7 mouse cellular contexts compared by ENCODE assay signal in genomic region chr2:167989310-167989709, GRCm38 (mm10). TPM values are rescaled to one million over a fixed set of nuclear protein-coding genes. Genes with fewer than 3 reads are reported as not detected.
DNase-seq lines count a peak whose midpoint lies in the region; ATAC-seq and TF ChIP-seq lines count a peak whose summit lies in the region.

No protein-coding gene starts in this region.

- peak; percentile 82 for DNase-seq in left cerebral cortex, postnatal 4 days
- DNase-seq in left cerebral cortex, adult 11 months (ENCODE audit: low spot score), result no peak
- peak; percentile 22 for DNase-seq in ZHBTc4 (ENCODE audit: low read depth, low spot score)
- peak; percentile 70 to 71 for DNase-seq in heart, postnatal 14 days
- peak; percentile 63 for DNase-seq in midbrain, embryonic 14.5 days
- no peak for DNase-seq in left cerebral cortex, adult 9 months (ENCODE audit: low spot score in 2 of 2)
- no peak for DNase-seq in left cerebral cortex, adult 2 months (ENCODE audit: extremely low spot score in 1 of 2, low spot score in 2 of 2)

- no peak overlapping the region for H3K4me3 ChIP-seq in midbrain, embryonic 14.5 days (replicated peaks; ENCODE audit: low read depth, low read length)
- H3K4me3 ChIP-seq in left cerebral cortex, adult 2 months, result no peak overlapping the region

- no peak overlapping the region for H3K9ac ChIP-seq in midbrain, embryonic 14.5 days (replicated peaks; ENCODE audit: low read length)

- 70% methylated on average over 14 of the region's 14 CpGs for WGBS in midbrain, embryonic 14.5 days

- no peaks in the 10 kb centered on the region for H3K4me1 ChIP-seq in midbrain, embryonic 14.5 days (ENCODE audit: control insufficient read depth, insufficient read depth, low read length)

- no peak overlapping the region for H3K4me2 ChIP-seq in midbrain, embryonic 14.5 days (ENCODE audit: low read length)

- no peaks in the 10 kb centered on the region for H3K9me3 ChIP-seq in midbrain, embryonic 14.5 days (ENCODE audit: control insufficient read depth, low read length)

- intact Hi-C loops in left cerebral cortex, postnatal 4 days (cut with DNase I), result no loop called here
- intact Hi-C loops in heart, postnatal 14 days (cut with DNase I), result loop anchor here (5.0 kb wide), 1 partner anchor 108 kb away; no protein-coding TSS in a partner anchor
- intact Hi-C loops in left cerebral cortex, adult 2 months (cut with DNase I), result loop anchor here (10.0 kb wide), 1 partner anchor 105 kb away; no protein-coding TSS in a partner anchor

- ATAC-seq in midbrain, embryonic 14.5 days (ENCODE audit: low FRiP score, low TSS enrichment), result no peak

- H3K27me3 ChIP-seq in midbrain, embryonic 14.5 days (ENCODE audit: control insufficient read depth, insufficient read depth, low read length), result no peaks in the 10 kb centered on the region

- H3K27ac ChIP-seq in midbrain, embryonic 14.5 days (replicated peaks; ENCODE audit: low read depth, low read length), result no peak overlapping the region
- no peak overlapping the region for H3K27ac ChIP-seq in left cerebral cortex, adult 2 months

- H3K36me3 ChIP-seq in midbrain, embryonic 14.5 days (ENCODE audit: control insufficient read depth, insufficient read depth, low read length), result no peaks in the 10 kb centered on the region

- no peak for TF ChIP-seq CTCF in left cerebral cortex, adult 2 months (IDR thresholded peaks at IDR 0.05)

RNA-seq across cellular contexts. Expression of gene Ripor3, which starts 21.1 kb away (rescaled TPM):
- total RNA-seq in left cerebral cortex, postnatal 4 days (2021), result under 1 TPM; 0.52 to 0.64 TPM
- 1 to 10 TPM in 1 of 2 experiments, under 1 TPM in 1; 0.93 to 1.1 TPM for total RNA-seq in heart, postnatal 14 days (2021)
- 0.22 TPM in 1 of 2 replicates, not detected in the other for polyA plus RNA-seq in midbrain, embryonic 14.5 days (2014; fragmentation: Nextera tagmentation; extraction: Ambion mirVana)
- under 1 TPM; 0.21 to 0.61 TPM for total RNA-seq in left cerebral cortex, adult 2 months (2021)

RNA-seq across cellular contexts. Expression of gene Ptpn1, which starts 57.5 kb away (rescaled TPM):
- 10 to 100 TPM; 66.8 to 68.7 TPM for total RNA-seq in left cerebral cortex, postnatal 4 days (2021)
- total RNA-seq in heart, postnatal 14 days (2021), result 10 to 100 TPM; 24.0 to 27.8 TPM
- 53.1 and 81.9 TPM in 2 replicates for polyA plus RNA-seq in midbrain, embryonic 14.5 days (2014; fragmentation: Nextera tagmentation; extraction: Ambion mirVana)
- total RNA-seq in left cerebral cortex, adult 2 months (2021), result 10 to 100 TPM; 52.0 to 69.0 TPM

Comparison
In these comparisons a context has a peak if more than half of its experiments do, and no peak if none do; other contexts are left out.
1. DNase-seq: peak in left cerebral cortex, postnatal 4 days (single experiment), ZHBTc4 (single experiment), heart, postnatal 14 days (2 of 2) and midbrain, embryonic 14.5 days (single experiment); none in left cerebral cortex, adult 11 months (single experiment), left cerebral cortex, adult 9 months (0 of 2) and left cerebral cortex, adult 2 months (0 of 2).